Mouse (Mus musculus) MEL (cell line): ENCODE data around the gene Traf5. TPM values are rescaled to one million over a fixed set of nuclear protein-coding genes. Genes with fewer than 3 reads are reported as not detected.

ENCODE experiments used
- DNase-seq: peaks from one replicate; pipeline ENCODE4 v3.0.0; 2011; ENCODE audit warnings: low read depth, low spot score
- H3K27ac ChIP-seq: 2 replicates; pipeline ENCODE4 v1.5.1; 2012; ENCODE audit warnings: low read depth, mild to moderate bottlenecking, control low read depth, low read length, moderate library complexity; ENCODE audit not compliant: control insufficient read depth
- H3K27me3 ChIP-seq, 2 experiments: fragments of 150-350 bp in 1 of 2; sonication (generic) in 1 of 2; 2 replicates each; pipeline ENCODE4 v1.6.1; 2012; ENCODE audit warnings: low read length in 2 of 2, mild to moderate bottlenecking in 2 of 2, improper control_type of control experiment in 1 of 2, moderate library complexity in 1 of 2; ENCODE audit not compliant: insufficient read depth in 2 of 2, control insufficient read depth in 1 of 2
- H3K36me3 ChIP-seq, 2 experiments: 2 replicates each; pipeline ENCODE4 v1.6.1; 2012 to 2014; ENCODE audit warnings: low read length in 2 of 2, improper control_type of control experiment in 1 of 2, inconsistent platforms in 1 of 2, mild to moderate bottlenecking in 1 of 2; ENCODE audit not compliant: insufficient read depth in 2 of 2, control insufficient read depth in 1 of 2
- H3K4me1 ChIP-seq, 2 experiments: fragments of 150-350 bp in 1 of 2; sonication (generic) in 1 of 2; 2 replicates each; pipeline ENCODE4 v1.6.1; 2012; ENCODE audit warnings: low read length in 2 of 2, improper control_type of control experiment in 1 of 2, mild to moderate bottlenecking in 1 of 2; ENCODE audit not compliant: insufficient read depth in 2 of 2, control insufficient read depth in 1 of 2
- H3K4me3 ChIP-seq, 2 experiments: fragments of 150-350 bp in 1 of 2; sonication (generic) in 1 of 2; 2 replicates each; pipeline ENCODE4 v1.5.1; 2012; ENCODE audit warnings: low read depth in 2 of 2, low read length in 2 of 2, mild to moderate bottlenecking in 2 of 2, moderate library complexity in 2 of 2, control low read depth in 1 of 2, improper control_type of control experiment in 1 of 2; ENCODE audit not compliant: control insufficient read depth in 1 of 2, insufficient read depth in 1 of 2
- H3K79me2 ChIP-seq: 2 replicates; pipeline ENCODE4 v1.6.1; 2012; ENCODE audit warnings: mild to moderate bottlenecking, low read length, moderate library complexity; ENCODE audit not compliant: control insufficient read depth, poor library complexity, insufficient read depth
- H3K9ac ChIP-seq: 2 replicates; pipeline ENCODE4 v1.6.1; 2012; ENCODE audit warnings: low read depth, mild to moderate bottlenecking, control low read depth, low read length, moderate library complexity; ENCODE audit not compliant: control insufficient read depth, poor library complexity, severe bottlenecking
- H3K9me3 ChIP-seq: fragments of 150-350 bp; sonication (generic); replicated peaks from 2 replicates; pipeline ENCODE4 v1.6.1; 2012; ENCODE audit warnings: mild to moderate bottlenecking, low read length, improper control_type of control experiment, moderate library complexity; ENCODE audit not compliant: insufficient read depth
- CHD1 ChIP-seq: IDR thresholded peaks from 2 replicates; pipeline ENCODE4 v1.6.1; 2012; ENCODE audit warnings: low read depth, mild to moderate bottlenecking, inconsistent platforms, low read length, improper control_type of control experiment
- CTCF ChIP-seq, 3 experiments: IDR thresholded peaks in 2 of 3; conservative IDR thresholded peaks in 1 of 3; 2 replicates each; pipeline ENCODE4 v1.5.1; 2011 to 2012; ENCODE audit warnings: low read length in 3 of 3, low read depth in 2 of 3, mild to moderate bottlenecking in 2 of 3, improper control_type of control experiment in 1 of 3, inconsistent platforms in 1 of 3, mixed read lengths in 1 of 3, moderate library complexity in 1 of 3; ENCODE audit not compliant: control insufficient read depth in 1 of 3, insufficient read depth in 1 of 3, poor library complexity in 1 of 3, severe bottlenecking in 1 of 3
- E2F4 ChIP-seq: IDR thresholded peaks from 2 replicates; pipeline ENCODE4 v1.6.1; 2011; ENCODE audit warnings: low read depth, low read length, improper control_type of control experiment, borderline replicate concordance
- ELF1 ChIP-seq: IDR thresholded peaks from 2 replicates; pipeline ENCODE4 v1.6.1; 2014; ENCODE audit warnings: low read depth, mild to moderate bottlenecking, inconsistent platforms, low read length, improper control_type of control experiment, moderate library complexity
- GABPA ChIP-seq: IDR thresholded peaks from 2 replicates; pipeline ENCODE4 v1.6.1; 2012; ENCODE audit warnings: low read depth, mild to moderate bottlenecking, inconsistent platforms, low read length, improper control_type of control experiment, moderate library complexity
- GATA1 ChIP-seq: IDR thresholded peaks from 2 replicates; pipeline ENCODE4 v1.6.1; 2011; ENCODE audit warnings: low read depth, low read length, improper control_type of control experiment
- HCFC1 ChIP-seq: IDR thresholded peaks from 2 replicates; pipeline ENCODE4 v1.6.1; 2012; ENCODE audit warnings: low read depth, mild to moderate bottlenecking, inconsistent platforms, low read length, improper control_type of control experiment, moderate library complexity
- MAFK ChIP-seq: IDR thresholded peaks from 2 replicates; pipeline ENCODE4 v1.6.1; 2011; ENCODE audit warnings: low read depth, mild to moderate bottlenecking, low read length, improper control_type of control experiment, borderline replicate concordance
- MAX ChIP-seq: IDR thresholded peaks from 2 replicates; pipeline ENCODE4 v1.6.1; 2011; ENCODE audit warnings: low read length, improper control_type of control experiment
- MEF2A ChIP-seq: IDR thresholded peaks from 2 replicates; pipeline ENCODE4 v1.6.1; 2014; ENCODE audit warnings: low read depth, mild to moderate bottlenecking, inconsistent platforms, low read length, improper control_type of control experiment; ENCODE audit not compliant: poor library complexity, insufficient replicate concordance, severe bottlenecking; ENCODE audit errors: extremely low read depth
- MXI1 ChIP-seq: IDR thresholded peaks from 2 replicates; pipeline ENCODE4 v1.6.1; 2011; ENCODE audit warnings: mild to moderate bottlenecking, low read depth, low read length, improper control_type of control experiment
- NELFE ChIP-seq: IDR thresholded peaks from 2 replicates; pipeline ENCODE4 v1.6.1; 2011; ENCODE audit warnings: low read depth, low read length, improper control_type of control experiment
- POLR2AphosphoS2 ChIP-seq: IDR thresholded peaks from 2 replicates; pipeline ENCODE4 v1.6.1; 2011; ENCODE audit warnings: low read length, improper control_type of control experiment
- RAD21 ChIP-seq: IDR thresholded peaks from 2 replicates; pipeline ENCODE4 v1.6.1; 2011; ENCODE audit warnings: mild to moderate bottlenecking, low read depth, low read length, improper control_type of control experiment
- RCOR1 ChIP-seq: IDR thresholded peaks from 2 replicates; pipeline ENCODE4 v1.6.1; 2012; ENCODE audit warnings: low read depth, mild to moderate bottlenecking, inconsistent platforms, low read length, improper control_type of control experiment
- SIN3A ChIP-seq: IDR thresholded peaks from 2 replicates; pipeline ENCODE4 v1.6.1; 2012; ENCODE audit warnings: low read length, improper control_type of control experiment, inconsistent platforms
- SMC3 ChIP-seq: IDR thresholded peaks from 2 replicates; pipeline ENCODE4 v1.6.1; 2011; ENCODE audit warnings: low read depth, low read length, improper control_type of control experiment
- TAL1 ChIP-seq: IDR thresholded peaks from 2 replicates; pipeline ENCODE4 v1.6.1; 2012; ENCODE audit warnings: mild to moderate bottlenecking, inconsistent platforms, low read length, moderate library complexity, mixed read lengths
- USF2 ChIP-seq, 2 experiments: IDR thresholded peaks; 2 replicates each; pipeline ENCODE4 v1.6.1; 2011 to 2012; ENCODE audit warnings: improper control_type of control experiment in 2 of 2, low read length in 2 of 2, borderline replicate concordance in 1 of 2, inconsistent platforms in 1 of 2, low read depth in 1 of 2, mild to moderate bottlenecking in 1 of 2; ENCODE audit not compliant: insufficient read depth in 1 of 2
- ZC3H11A ChIP-seq: IDR thresholded peaks from 2 replicates; pipeline ENCODE4 v1.6.1; 2012; ENCODE audit warnings: low read depth, mild to moderate bottlenecking, inconsistent platforms, low read length, improper control_type of control experiment
- ZMIZ1 ChIP-seq: IDR thresholded peaks from 2 replicates; pipeline ENCODE4 v1.6.1; 2012; ENCODE audit warnings: low read depth, mild to moderate bottlenecking, inconsistent platforms, low read length, improper control_type of control experiment, moderate library complexity
- ZNF384 ChIP-seq: IDR thresholded peaks from 2 replicates; pipeline ENCODE4 v1.6.1; 2012; ENCODE audit warnings: low read depth, mild to moderate bottlenecking, inconsistent platforms, low read length, improper control_type of control experiment
- polyA plus RNA-seq, 2 experiments: library from polyadenylated mRNA; stranded (reverse) in 1 of 2; unstranded in 1 of 2; fragments of >175 nt in 1 of 2; fragments of >200 nt in 1 of 2; gene quantifications; 2 replicates each; pipeline versions ENCODE4 v1.2.1 to v1.2.4; 2012; ENCODE audit warnings: low replicate concordance in 2 of 2, low read depth in 1 of 2; ENCODE audit not compliant: insufficient read length in 2 of 2, insufficient read depth in 1 of 2, missing spikeins in 1 of 2
- total RNA-seq: library from RNA; depleted of rRNA; stranded (reverse); fragments of 300-350 nt; gene quantifications from 2 replicates; pipeline ENCODE4 v1.2.3, GENCODE M21; 2012

Gene Traf5
- total and polyA plus RNA-seq, 3 experiments: 4.0 to 7.3 TPM; not detected in 1

- H3K9ac ChIP-seq: no peak overlapping the region
- peaks cover 7 to 17% of the 10 kb centered on the region in 2 experiments for H3K27me3 ChIP-seq
- no peaks in the 10 kb centered on the region for H3K4me1 ChIP-seq
- TF ChIP-seq RAD21 (no peak), ZC3H11A (no peak), SMC3 (no peak), E2F4 (no peak), TAL1 (no peak)
- no peak overlapping the region for H3K27ac ChIP-seq
- DNase-seq: no peak
- H3K4me3 ChIP-seq: no peak overlapping the region
- no peaks in the 10 kb centered on the region for H3K36me3 ChIP-seq
- no peaks in the 10 kb centered on the region for H3K79me2 ChIP-seq
- no peaks in the 10 kb centered on the region for H3K9me3 ChIP-seq
These were observed 117.6 kb downstream of the Traf5 start for GRCm38 (mm10) chr1:191974509-191975405.

GRCm38 (mm10) chr1:191969939-191970338, 122.4 kb downstream of the Traf5 start:
- H3K27me3 ChIP-seq: peaks cover 9 to 11% of the 10 kb centered on the region in 2 experiments
- no peak for DNase-seq
- TF ChIP-seq ZNF384 (no peak), MAFK (no peak)
- H3K79me2 ChIP-seq: no peaks in the 10 kb centered on the region
- no peak overlapping the region for H3K9ac ChIP-seq
- no peaks in the 10 kb centered on the region for H3K9me3 ChIP-seq
- H3K36me3 ChIP-seq: no peaks in the 10 kb centered on the region
- no peaks in the 10 kb centered on the region for H3K4me1 ChIP-seq
- no peak overlapping the region for H3K27ac ChIP-seq
- H3K4me3 ChIP-seq: no peak overlapping the region

- Histone ChIP-seq H3K36me3 (0 out of 4 replicates have a peak, but pooled peaks cover 0 to 3% of the 10 kb centered on the region in 2 experiments), H3K27ac (no peak overlapping the region), H3K4me1 (0 out of 4 replicates have a peak, but pooled peaks cover 0 to 3% of the 10 kb centered on the region in 2 experiments), H3K27me3 (peaks cover 3 to 5% of the 10 kb centered on the region in 2 experiments), H3K9ac (no peak overlapping the region), H3K9me3 (no peaks in the 10 kb centered on the region), H3K4me3 (no peak overlapping the region), H3K79me2 (no peaks in the 10 kb centered on the region)
- DNase-seq: peak; percentile 91
- TF ChIP-seq SIN3A (peak; percentile 51), RCOR1 (no peak), MXI1 (0 out of 2 replicates have a peak, but pooled peaks have one; percentile 5), SMC3 (peak; percentile 95), CHD1 (no peak), GABPA (no peak), NELFE (no peak), ZNF384 (peak; percentile 61; the same call in 1 of the 2 replicates), ZC3H11A (peak; percentile 92), USF2 (IDR thresholded peaks at IDR 0.05; ENCODE audit: borderline replicate concordance in 1 of 2, insufficient read depth in 1 of 2, low read depth in 1 of 2, low read length in 2 of 2) (no peak), HCFC1 (no peak), ELF1 (no peak), ZMIZ1 (no peak), CTCF (IDR thresholded peaks at IDR 0.05 in 2 of 3, conservative IDR thresholded peaks at IDR 0.05 in 1 of 3; ENCODE audit: control insufficient read depth in 1 of 3, insufficient read depth in 1 of 3, low read depth in 2 of 3, low read length in 3 of 3, poor library complexity in 1 of 3, severe bottlenecking in 1 of 3) (peak; percentile 85 to 95 (median 90)), MAX (no peak), RAD21 (peak; percentile 97), GATA1 (no peak), POLR2AphosphoS2 (no peak), MAFK (no peak), MEF2A (no peak)
These were observed 127.4 kb downstream of the Traf5 start for GRCm38 (mm10) chr1:191964773-191965481.
